Mouse (Mus musculus) inflammation-experienced regulatory T-cells, adult 6 months (primary cell): ENCODE data around the gene Lrrk2. TPM values are rescaled to one million over a fixed set of nuclear protein-coding genes. Genes with fewer than 3 reads are reported as not detected.

ENCODE experiments used
- ATAC-seq: one replicate; pipeline ENCODE4 v1.8.0; 2017
- polyA plus RNA-seq, 3 experiments: library from polyadenylated mRNA; unstranded; fragments of 100-300 nt; shearing (Covaris generic); gene quantifications; one replicate each; pipeline ENCODE4 v1.2.1; 2017

Lrrk2 gene
- polyA plus RNA-seq, 3 experiments from 2014 or later = 0.12 to 0.62 (median 0.15) TPM

GRCm38 (mm10) chr15:91690648-91691047, 17.7 kb downstream of the Lrrk2 start:
- ATAC-seq = no peak

- no peak for ATAC-seq
These were observed 20.1 kb downstream of the Lrrk2 start for GRCm38 (mm10) chr15:91693051-91693450.

GRCm38 (mm10) chr15:91693856-91694255, 20.9 kb downstream of the Lrrk2 start:
- no peak for ATAC-seq

GRCm38 (mm10) chr15:91700841-91701240, 27.9 kb downstream of the Lrrk2 start:
- ATAC-seq = no peak

- no peak for ATAC-seq
These were observed 30.2 kb downstream of the Lrrk2 start for GRCm38 (mm10) chr15:91702991-91703715.

- no peak for ATAC-seq
These were observed 31.1 kb downstream of the Lrrk2 start for GRCm38 (mm10) chr15:91704091-91704490.

- no peak for ATAC-seq
These were observed 36.5 kb downstream of the Lrrk2 start for GRCm38 (mm10) chr15:91709207-91710130.

GRCm38 (mm10) chr15:91735216-91735922, 62.4 kb downstream of the Lrrk2 start:
- no peak for ATAC-seq

GRCm38 (mm10) chr15:91736791-91737533, 64.0 kb downstream of the Lrrk2 start:
- no peak for ATAC-seq

GRCm38 (mm10) chr15:91738808-91739207, 65.8 kb downstream of the Lrrk2 start:
- no peak for ATAC-seq

GRCm38 (mm10) chr15:91745501-91745900, 72.5 kb downstream of the Lrrk2 start:
- ATAC-seq = no peak

- no peak for ATAC-seq
These were observed 79.1 kb downstream of the Lrrk2 start for GRCm38 (mm10) chr15:91752111-91752510.

GRCm38 (mm10) chr15:91753378-91754080, 80.6 kb downstream of the Lrrk2 start:
- no peak for ATAC-seq

- no peak for ATAC-seq
These were observed 81.6 kb downstream of the Lrrk2 start for GRCm38 (mm10) chr15:91754546-91754945.

GRCm38 (mm10) chr15:91755756-91756155, 82.8 kb downstream of the Lrrk2 start:
- ATAC-seq = no peak

GRCm38 (mm10) chr15:91772041-91772440, 99.1 kb downstream of the Lrrk2 start:
- no peak for ATAC-seq

GRCm38 (mm10) chr15:91779166-91779565, 106.2 kb downstream of the Lrrk2 start:
- no peak for ATAC-seq

GRCm38 (mm10) chr15:91781172-91781571, 108.2 kb downstream of the Lrrk2 start:
- ATAC-seq = no peak

- ATAC-seq = no peak
These were observed 115.4 kb downstream of the Lrrk2 start for GRCm38 (mm10) chr15:91788338-91788737.

GRCm38 (mm10) chr15:91806463-91806862, 133.5 kb downstream of the Lrrk2 start:
- no peak for ATAC-seq

GRCm38 (mm10) chr15:91835319-91835718, 162.3 kb downstream of the Lrrk2 start:
- no peak for ATAC-seq

- no peak for ATAC-seq
These were observed 165.0 kb downstream of the Lrrk2 start, which contains the start of gene Smgc for GRCm38 (mm10) chr15:91837965-91838364. Gene Smgc (plus strand): TSS chr15:91838265.
